Mouse (Mus musculus) c-Kit-positive CD71-negative TER-119-negative erythroid progenitor cells, embryonic 14.5 days (primary cell): ENCODE results near the gene Zfyve19.

Source experiments
- DNase-seq: peaks from one replicate; pipeline ENCODE4 v3.0.0-alpha.2; 2013; ENCODE audit warnings: low read depth

Gene Zfyve19

DNA sequence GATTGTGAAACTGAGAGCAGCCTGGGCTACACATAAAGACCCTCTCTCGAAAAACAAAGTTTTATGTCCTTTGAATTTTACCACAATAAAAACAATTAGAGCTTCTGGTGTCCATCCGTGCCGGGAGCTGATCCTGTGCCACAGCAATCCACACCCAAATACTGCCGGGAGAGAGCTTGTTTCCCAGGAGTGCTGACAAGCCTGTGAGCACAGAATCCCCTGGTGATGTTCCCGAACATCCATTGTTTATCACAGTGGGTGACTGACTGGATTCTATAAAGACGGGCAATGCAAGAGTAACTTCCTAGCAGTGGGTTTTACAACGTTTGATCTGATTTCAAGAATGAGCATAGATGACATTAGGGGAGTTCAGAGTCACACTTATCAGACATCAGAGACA, 46.6 kb downstream of the Zfyve19 start:
- no peak for DNase-seq

GRCm38 (mm10) chr2:119260518-119260917, 52.1 kb downstream of the Zfyve19 start:
- DNase-seq, result no peak

GRCm38 (mm10) chr2:119261326-119261725, 52.9 kb downstream of the Zfyve19 start:
- DNase-seq, result no peak

DNA sequence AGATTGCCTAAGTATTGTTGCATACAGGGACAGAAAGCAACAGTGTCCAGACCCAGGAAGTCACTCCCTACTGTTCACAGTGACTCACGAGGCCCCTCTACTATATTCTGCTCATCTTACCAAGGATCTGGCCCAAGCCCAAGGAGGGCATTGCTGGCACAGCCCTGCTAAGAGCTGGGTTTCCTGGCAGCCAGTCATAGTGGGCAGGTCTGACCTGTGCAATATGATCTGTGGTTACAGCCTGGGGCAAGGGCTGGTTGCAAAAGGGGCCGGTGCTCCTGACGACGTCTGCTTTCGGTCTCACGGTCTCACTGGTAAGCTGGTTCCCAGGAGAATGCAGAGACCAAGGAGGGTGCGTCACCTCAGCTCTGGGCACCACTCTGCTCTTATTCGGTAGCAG, 54.6 kb downstream of the Zfyve19 start:
- DNase-seq, result peak; percentile 33

- no peak for DNase-seq
These were observed 55.4 kb downstream of the Zfyve19 start for GRCm38 (mm10) chr2:119263813-119264212.
